Mouse (Mus musculus): ENCODE results near the gene Rps28. TPM values are rescaled to one million over a fixed set of nuclear protein-coding genes. Genes with fewer than 3 reads are reported as not detected.
"Not testable (repeated sequence)": the region's sequence is repeated elsewhere in the genome, so short reads cannot be mapped to it uniquely, and the experiment has no call there.

Gene Rps28
- polyA plus RNA-seq, 1 experiment from 2014 or later: 827 TPM

- H3K9me3 ChIP-seq (replicated peaks); H3K27me3 ChIP-seq (ENCODE audit: low read depth, poor library complexity, severe bottlenecking); DNase-seq (ENCODE audit: low spot score): not testable (repeated sequence)
- 11% methylated on average over 6 of the region's 6 CpGs for WGBS
- Histone ChIP-seq H3K4me1 (peaks cover 37% of the 10 kb centered on the region), H3K4me3 (peak overlapping the region; percentile 88), H3K36me3 (peaks cover 70% of the 10 kb centered on the region), H3K27ac (replicated peaks) (peak overlapping the region; percentile 93)
These were observed 602 bp upstream of the Rps28 start for GRCm38 (mm10) chr17:33824997-33825330.

GRCm38 (mm10) chr17:33823171-33823570 lies 1.2 kb downstream of the Rps28 start:
- not testable (repeated sequence) for DNase-seq (ENCODE audit: low spot score); H3K9me3 ChIP-seq (replicated peaks); H3K27me3 ChIP-seq (ENCODE audit: low read depth, poor library complexity, severe bottlenecking)
- 86% methylated on average over 8 of the region's 8 CpGs for WGBS
- Histone ChIP-seq H3K36me3 (peaks cover 70% of the 10 kb centered on the region), H3K27ac (replicated peaks) (peak overlapping the region; percentile 93), H3K4me3 (peak overlapping the region; percentile 88), H3K4me1 (peaks cover 47% of the 10 kb centered on the region)

GRCm38 (mm10) chr17:33822436-33822959 lies 1.9 kb downstream of the Rps28 start:
- Histone ChIP-seq H3K4me1 (peaks cover 54% of the 10 kb centered on the region), H3K4me3 (peak overlapping the region; percentile 88), H3K27ac (replicated peaks) (no peak overlapping the region), H3K27me3 (ENCODE audit: low read depth, poor library complexity, severe bottlenecking) (0 out of 2 replicates have a peak, but pooled peaks cover 4% of the 10 kb centered on the region), H3K9me3 (replicated peaks) (no peaks in the 10 kb centered on the region), H3K36me3 (peaks cover 65% of the 10 kb centered on the region)
- no peak for DNase-seq (ENCODE audit: low spot score)
- WGBS: 78% methylated on average over 1 of the region's 1 CpGs

GRCm38 (mm10) chr17:33817969-33818643 lies 6.3 kb downstream of the Rps28 start:
- Histone ChIP-seq H3K36me3 (peaks cover 51% of the 10 kb centered on the region), H3K4me3 (peak overlapping the region; percentile 68), H3K9me3 (replicated peaks) (no peaks in the 10 kb centered on the region), H3K4me1 (peaks cover 43% of the 10 kb centered on the region), H3K27me3 (ENCODE audit: low read depth, poor library complexity, severe bottlenecking) (0 out of 2 replicates have a peak, but pooled peaks cover 4% of the 10 kb centered on the region), H3K27ac (replicated peaks) (peak overlapping the region; percentile 89)
- no peak for DNase-seq (ENCODE audit: low spot score)
- WGBS: 21% methylated on average over 33 of the region's 33 CpGs

DNA sequence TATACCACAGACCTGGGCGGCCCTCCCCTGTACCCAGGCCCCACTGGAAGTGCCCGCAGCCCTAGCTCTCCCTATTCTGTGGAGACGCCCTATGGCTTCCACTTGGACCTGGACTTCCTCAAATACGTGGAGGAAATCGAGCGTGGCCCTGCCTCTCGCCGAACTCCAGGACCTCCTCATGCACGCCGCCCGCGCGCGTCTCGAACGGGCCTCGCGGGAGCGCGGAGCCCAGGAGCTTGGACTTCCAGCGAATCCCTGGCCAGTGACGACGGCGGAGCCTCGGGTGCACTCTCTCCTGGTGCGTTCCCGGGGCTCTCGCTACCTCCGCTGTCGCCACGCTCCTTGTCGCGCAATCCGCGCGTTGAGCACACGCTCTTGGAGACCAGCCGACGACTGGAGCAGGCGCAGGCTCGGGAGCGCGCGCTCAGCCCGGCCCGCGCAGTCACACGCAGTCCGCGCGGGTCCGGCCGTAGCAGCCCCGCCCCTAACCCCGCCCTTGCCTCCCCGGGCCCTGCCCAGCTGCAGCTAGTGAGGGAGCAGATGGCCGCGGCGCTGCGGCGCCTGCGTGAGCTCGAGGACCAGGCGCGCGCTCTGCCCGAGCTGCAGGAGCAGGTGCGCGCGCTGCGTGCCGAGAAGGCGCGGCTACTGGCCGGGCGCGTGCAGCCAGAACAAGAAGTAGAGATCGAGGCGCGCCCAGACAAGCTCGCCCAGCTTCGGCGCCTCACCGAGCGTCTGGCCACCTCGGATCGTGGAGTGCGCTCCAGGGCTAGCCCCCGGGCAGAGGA lies 7.0 kb downstream of the Rps28 start:
- peak; percentile 95 for DNase-seq (ENCODE audit: low spot score)
- peaks cover 35% of the 10 kb centered on the region for H3K4me1 ChIP-seq
- 0 out of 2 replicates have a peak, but pooled peaks cover 4% of the 10 kb centered on the region for H3K27me3 ChIP-seq (ENCODE audit: low read depth, poor library complexity, severe bottlenecking)
- peak overlapping the region; percentile 89 for H3K27ac ChIP-seq (replicated peaks)
- no peaks in the 10 kb centered on the region for H3K9me3 ChIP-seq (replicated peaks)
- peak overlapping the region; percentile 68 for H3K4me3 ChIP-seq
- under 1% methylated on average over 89 of the region's 89 CpGs for WGBS
- H3K36me3 ChIP-seq: peaks cover 44% of the 10 kb centered on the region

DNA sequence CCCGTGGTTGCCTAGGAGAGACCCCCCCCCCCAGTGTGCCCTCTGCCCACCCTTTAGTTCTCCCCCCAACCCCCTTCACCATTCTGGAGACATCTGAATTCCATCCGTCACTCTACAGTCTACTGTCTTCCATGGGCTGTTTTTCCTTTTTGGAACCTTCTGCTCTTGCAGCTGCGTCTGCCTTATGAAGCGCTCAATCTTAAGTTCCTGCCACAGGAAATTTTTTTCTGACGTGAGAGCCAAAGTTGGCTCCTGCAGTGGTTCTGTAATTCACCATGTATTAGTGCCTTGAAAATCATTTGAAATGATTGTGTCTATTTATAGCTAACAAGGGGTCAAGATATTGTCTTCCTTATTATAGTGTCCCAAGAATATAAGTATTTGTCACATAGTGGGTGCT lies 7.8 kb downstream of the Rps28 start:
- Histone ChIP-seq H3K27me3 (ENCODE audit: low read depth, poor library complexity, severe bottlenecking) (peaks cover 4% of the 10 kb centered on the region; the same call in 1 of the 2 replicates), H3K4me1 (peaks cover 29% of the 10 kb centered on the region), H3K4me3 (peak overlapping the region; percentile 68), H3K36me3 (peaks cover 36% of the 10 kb centered on the region), H3K27ac (replicated peaks) (peak overlapping the region; percentile 89), H3K9me3 (replicated peaks) (no peaks in the 10 kb centered on the region)
- WGBS: 89% methylated on average over 5 of the region's 5 CpGs
- no peak for DNase-seq (ENCODE audit: low spot score)

GRCm38 (mm10) chr17:33815399-33815798 lies 9.0 kb downstream of the Rps28 start:
- Histone ChIP-seq H3K4me3 (no peak overlapping the region), H3K4me1 (peaks cover 35% of the 10 kb centered on the region), H3K9me3 (replicated peaks) (no peaks in the 10 kb centered on the region), H3K36me3 (peaks cover 24% of the 10 kb centered on the region), H3K27me3 (ENCODE audit: low read depth, poor library complexity, severe bottlenecking) (peaks cover 16% of the 10 kb centered on the region), H3K27ac (replicated peaks) (no peak overlapping the region)
- no peak for DNase-seq (ENCODE audit: low spot score)
- 95% methylated on average over 6 of the region's 6 CpGs for WGBS

DNA sequence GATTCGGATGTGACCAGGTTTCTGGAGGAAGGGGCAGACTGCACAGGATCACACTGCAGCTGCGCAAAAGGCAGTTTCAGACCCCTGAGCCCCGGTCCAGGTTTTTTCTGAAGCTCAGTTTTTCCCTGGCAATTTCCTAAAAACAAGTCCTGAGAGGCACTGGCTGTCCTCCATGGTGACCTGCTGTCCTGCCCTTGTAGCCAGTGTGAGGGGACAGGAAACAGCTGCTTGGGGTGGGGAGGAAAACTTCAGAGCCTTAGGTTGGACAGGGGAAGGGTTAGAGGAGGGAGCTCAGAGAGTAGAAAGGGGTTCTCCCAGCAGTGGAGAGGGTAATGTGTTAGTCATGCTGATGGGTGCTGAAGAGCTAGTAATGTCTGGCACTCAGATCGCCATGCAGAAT lies 11.4 kb downstream of the Rps28 start:
- no peak for DNase-seq (ENCODE audit: low spot score)
- 73% methylated on average over 4 of the region's 4 CpGs for WGBS
- Histone ChIP-seq H3K4me3 (no peak overlapping the region), H3K27me3 (ENCODE audit: low read depth, poor library complexity, severe bottlenecking) (peaks cover 13% of the 10 kb centered on the region), H3K9me3 (replicated peaks) (no peaks in the 10 kb centered on the region), H3K27ac (replicated peaks) (no peak overlapping the region), H3K36me3 (0 out of 2 replicates have a peak, but pooled peaks cover under 1% of the 10 kb centered on the region), H3K4me1 (peaks cover 27% of the 10 kb centered on the region)

DNA sequence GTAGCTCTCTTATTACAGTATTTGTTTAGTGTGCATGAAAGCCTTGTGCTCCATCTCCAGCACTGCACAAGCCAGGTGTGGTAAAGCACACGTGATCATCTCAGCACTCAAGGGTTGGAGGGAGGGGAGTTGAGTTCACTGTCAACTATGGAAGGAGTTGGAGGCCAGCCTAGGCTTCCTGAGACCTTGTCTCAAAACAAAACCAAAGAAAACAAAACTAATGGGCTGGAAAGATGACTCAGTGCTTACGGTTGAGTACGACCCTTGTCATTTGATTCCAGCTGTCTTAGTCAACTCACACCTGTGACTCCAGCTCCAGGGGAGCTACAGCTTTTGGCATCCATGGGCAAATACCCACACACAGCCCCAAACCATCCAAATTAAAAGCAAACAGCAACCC lies 11.9 kb downstream of the Rps28 start:
- WGBS: 75% methylated on average over 3 of the region's 3 CpGs
- Histone ChIP-seq H3K9me3 (replicated peaks) (no peaks in the 10 kb centered on the region), H3K36me3 (no peaks in the 10 kb centered on the region), H3K4me3 (no peak overlapping the region), H3K27ac (replicated peaks) (no peak overlapping the region), H3K27me3 (ENCODE audit: low read depth, poor library complexity, severe bottlenecking) (peaks cover 13% of the 10 kb centered on the region), H3K4me1 (peaks cover 22% of the 10 kb centered on the region)
- DNase-seq (ENCODE audit: low spot score): no peak

DNA sequence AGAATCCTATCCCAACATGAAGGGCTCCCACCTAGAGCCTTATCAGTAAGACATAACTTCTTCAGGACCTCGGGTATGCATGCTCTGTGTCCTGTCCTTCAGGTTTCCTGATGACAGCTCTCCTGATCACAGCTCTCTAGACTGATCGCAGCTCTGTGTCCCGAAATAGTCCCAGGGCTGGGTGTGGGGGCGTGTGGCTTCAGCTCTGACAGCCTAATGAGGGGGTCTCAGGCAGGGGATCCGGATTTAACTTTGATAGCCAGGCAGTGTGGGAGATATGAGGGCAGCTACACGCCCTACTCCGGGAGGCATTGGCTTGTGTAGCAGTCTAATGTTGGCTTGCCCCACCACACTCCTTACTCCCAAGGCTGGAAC lies 13.2 kb downstream of the Rps28 start:
- peaks cover 13% of the 10 kb centered on the region for H3K27me3 ChIP-seq (ENCODE audit: low read depth, poor library complexity, severe bottlenecking)
- H3K27ac ChIP-seq (replicated peaks): no peak overlapping the region
- H3K4me1 ChIP-seq: peaks cover 13% of the 10 kb centered on the region
- H3K9me3 ChIP-seq (replicated peaks): no peaks in the 10 kb centered on the region
- no peak for DNase-seq (ENCODE audit: low spot score)
- 30% methylated on average over 7 of the region's 7 CpGs for WGBS
- peak overlapping the region; percentile 66 for H3K4me3 ChIP-seq
- no peaks in the 10 kb centered on the region for H3K36me3 ChIP-seq

DNA sequence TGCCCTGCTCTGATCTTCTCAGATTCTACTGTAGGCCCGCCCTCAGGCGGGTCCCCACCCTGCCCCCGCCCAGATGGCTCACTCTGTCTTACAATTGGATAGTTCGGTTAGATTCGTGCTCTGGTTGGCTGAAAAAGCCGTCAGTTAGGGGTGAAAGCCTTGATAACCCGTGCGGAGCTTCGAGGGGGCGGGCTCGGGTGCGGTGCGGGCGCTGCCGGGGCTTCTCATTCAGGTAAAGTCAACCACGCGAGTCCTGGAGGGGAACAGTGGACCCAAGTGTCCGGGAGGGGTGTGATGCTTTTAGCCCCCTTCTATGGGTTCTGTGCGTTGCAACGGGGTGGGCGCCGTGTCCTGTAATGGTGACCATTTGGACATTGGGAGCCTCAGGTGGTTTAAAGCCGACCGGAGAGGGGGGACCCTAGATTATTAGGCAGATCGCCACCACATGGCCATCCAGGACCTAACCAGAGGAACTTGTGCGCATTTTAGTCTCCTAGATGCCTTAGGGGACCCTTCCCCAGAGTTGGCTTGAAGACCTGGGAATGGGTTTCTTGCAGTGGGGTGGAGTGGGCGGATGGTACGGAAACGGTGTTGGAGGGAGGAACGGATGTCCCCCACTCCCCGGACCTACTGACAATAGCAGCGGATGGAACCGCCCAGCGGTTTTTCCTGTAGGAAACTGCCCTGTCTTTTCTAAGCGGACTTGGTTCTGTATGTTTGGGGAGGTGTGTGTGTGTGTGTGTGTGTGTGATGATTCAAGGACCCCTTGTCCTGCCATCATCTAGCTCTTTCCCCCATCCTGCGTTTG lies 13.8 kb downstream of the Rps28 start, which contains the start of gene Kank3:
TSS of gene Kank3 (plus strand) at position 186 of the 808 bp plus-strand sequence.
- no peaks in the 10 kb centered on the region for H3K9me3 ChIP-seq (replicated peaks)
- peak within 1 kb of the TSS; percentile 66 for H3K4me3 ChIP-seq
- peak within 1 kb of the TSS; percentile 43; the same call in 1 of the 2 replicates for H3K27ac ChIP-seq (replicated peaks)
- H3K4me1 ChIP-seq: peaks cover 13% of the 10 kb centered on the region
- DNase-seq (ENCODE audit: low spot score): peak; percentile 89
- peaks cover 13% of the 10 kb centered on the region for H3K27me3 ChIP-seq (ENCODE audit: low read depth, poor library complexity, severe bottlenecking)
- no peaks in the 10 kb centered on the region for H3K36me3 ChIP-seq
- under 1% methylated on average over 36 of the region's 36 CpGs for WGBS

GRCm38 (mm10) chr17:33808192-33808591 lies 16.2 kb downstream of the Rps28 start:
- Histone ChIP-seq H3K4me3 (no peak overlapping the region), H3K9me3 (replicated peaks) (no peaks in the 10 kb centered on the region), H3K27me3 (ENCODE audit: low read depth, poor library complexity, severe bottlenecking) (peaks cover 13% of the 10 kb centered on the region), H3K4me1 (peaks cover 13% of the 10 kb centered on the region), H3K36me3 (no peaks in the 10 kb centered on the region), H3K27ac (replicated peaks) (no peak overlapping the region)
- 38% methylated on average over 10 of the region's 10 CpGs for WGBS
- no peak for DNase-seq (ENCODE audit: low spot score)
